Mouse (Mus musculus): ENCODE data around the gene Fbxo46.
A peak's percentile ranks its signal among the peaks of the same experiment; 100 is the strongest.

Fbxo46 gene

GRCm38 (mm10) chr7:19093174-19093521 is 26.5 kb upstream of the Fbxo46 start:
- peak; percentile 84 to 90 for DNase-seq (ENCODE audit: low spot score in 2 of 2)

DNA sequence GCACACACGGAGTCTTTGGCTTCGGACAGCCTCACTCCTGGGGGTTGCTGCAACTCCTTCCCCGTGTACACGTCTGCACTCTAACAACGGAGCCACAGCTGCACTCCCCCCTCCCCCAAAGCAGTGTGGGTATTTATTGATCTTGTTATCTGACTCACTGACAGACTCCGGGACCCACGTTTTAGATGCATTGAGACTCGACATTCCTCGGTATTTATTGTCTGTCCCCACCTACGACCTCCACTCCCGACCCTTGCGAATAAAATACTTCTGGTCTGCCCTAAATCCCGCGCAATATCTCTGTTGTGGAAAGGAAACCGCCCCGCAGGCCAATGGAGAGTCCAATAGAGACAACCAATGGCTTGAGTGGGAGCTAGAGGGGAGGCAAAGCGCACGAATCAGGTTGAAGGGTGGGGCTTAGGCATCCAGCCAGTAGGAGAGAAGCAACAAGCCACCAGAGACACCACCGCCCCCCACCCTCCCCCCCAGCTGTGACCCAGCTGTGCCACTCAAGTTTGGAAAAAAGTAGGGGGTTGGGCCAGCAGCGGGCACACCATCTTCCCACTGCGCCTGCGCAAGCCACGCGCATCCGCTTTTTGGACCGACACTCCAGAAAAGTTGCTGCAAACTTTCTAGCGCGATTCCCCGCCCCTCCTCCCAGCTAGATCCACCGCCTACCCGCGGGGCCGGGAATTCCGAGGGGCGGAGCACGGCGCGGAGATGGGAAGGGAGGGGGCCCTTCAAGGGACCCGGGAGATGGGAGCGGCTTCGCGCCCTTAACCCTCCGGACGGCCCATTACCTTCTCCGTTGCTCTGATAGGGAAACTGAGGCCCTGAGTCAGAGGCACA is 25.9 kb upstream of the Fbxo46 start:
- peak; percentile 97 to 98 for DNase-seq (ENCODE audit: low spot score in 2 of 2)

- no peak for DNase-seq (ENCODE audit: low spot score in 2 of 2)
Measured at GRCm38 (mm10) chr7:19094471-19094825, 25.2 kb upstream of the Fbxo46 start, which contains the start of gene Six5. Gene Six5 (plus strand): TSS chr7:19094594.

GRCm38 (mm10) chr7:19094826-19095750 is 24.6 kb upstream of the Fbxo46 start:
- peak in 1 of 2 experiments; percentile 62 for DNase-seq (ENCODE audit: low spot score in 2 of 2)

- DNase-seq (ENCODE audit: low spot score in 2 of 2) = peak; percentile 69 to 86
Measured at GRCm38 (mm10) chr7:19095751-19096110, 23.9 kb upstream of the Fbxo46 start.

DNA sequence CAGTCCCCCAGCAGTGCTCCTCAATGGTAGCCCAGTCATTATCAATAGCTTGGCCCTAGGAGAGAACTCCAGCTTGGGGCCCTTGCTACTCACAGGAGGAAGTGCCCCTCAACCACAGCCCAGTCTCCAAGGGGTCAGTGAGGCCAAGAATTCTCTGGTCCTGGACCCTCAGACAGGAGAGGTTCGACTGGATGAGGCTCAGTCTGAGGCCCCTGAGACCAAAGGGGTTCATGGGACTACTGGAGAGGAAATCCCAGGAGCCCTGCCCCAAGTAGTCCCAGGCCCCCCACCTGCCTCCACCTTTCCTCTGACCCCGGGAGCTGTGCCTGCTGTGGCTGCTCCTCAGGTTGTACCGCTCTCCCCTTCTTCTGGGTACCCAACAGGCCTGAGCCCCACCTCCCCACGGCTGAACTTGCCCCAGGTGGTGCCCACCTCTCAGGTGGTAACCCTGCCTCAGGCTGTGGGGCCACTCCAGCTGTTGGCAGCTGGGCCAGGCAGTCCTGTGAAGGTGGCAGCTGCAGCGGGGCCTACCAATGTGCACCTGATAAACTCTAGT is 23.2 kb upstream of the Fbxo46 start:
- peak in 1 of 2 experiments; percentile 57 for DNase-seq (ENCODE audit: low spot score in 2 of 2)

- peak in 1 of 2 experiments; percentile 55 for DNase-seq (ENCODE audit: low spot score in 2 of 2)
Measured at GRCm38 (mm10) chr7:19097217-19097616, 22.4 kb upstream of the Fbxo46 start.

- no peak for DNase-seq (ENCODE audit: low spot score in 2 of 2)
Measured at GRCm38 (mm10) chr7:19097863-19098262, 21.8 kb upstream of the Fbxo46 start.

- DNase-seq (ENCODE audit: low spot score in 2 of 2) = no peak
Measured at GRCm38 (mm10) chr7:19098811-19099210, 20.8 kb upstream of the Fbxo46 start.

GRCm38 (mm10) chr7:19100290-19100689 is 19.4 kb upstream of the Fbxo46 start:
- no peak for DNase-seq (ENCODE audit: low spot score in 2 of 2)

DNA sequence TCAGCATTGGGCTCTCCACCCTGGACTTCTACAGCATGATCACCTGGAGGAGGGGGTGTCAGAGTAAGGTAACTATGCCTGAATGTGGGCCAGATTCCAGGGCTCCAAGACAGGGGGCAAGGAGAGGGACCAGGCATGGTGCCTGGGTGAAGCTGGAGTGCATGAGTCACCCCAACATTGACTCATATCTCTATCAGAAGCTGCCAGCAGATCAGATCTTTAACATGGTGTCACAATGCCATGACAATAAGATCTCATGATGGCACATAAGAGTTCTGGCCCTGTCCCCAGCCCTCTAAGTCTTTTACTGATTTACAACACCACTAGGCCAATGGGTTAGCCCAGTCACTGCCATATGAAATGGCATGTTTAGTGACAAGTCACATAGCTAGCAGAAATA is 15.9 kb upstream of the Fbxo46 start:
- no peak for DNase-seq (ENCODE audit: low spot score in 2 of 2)

DNA sequence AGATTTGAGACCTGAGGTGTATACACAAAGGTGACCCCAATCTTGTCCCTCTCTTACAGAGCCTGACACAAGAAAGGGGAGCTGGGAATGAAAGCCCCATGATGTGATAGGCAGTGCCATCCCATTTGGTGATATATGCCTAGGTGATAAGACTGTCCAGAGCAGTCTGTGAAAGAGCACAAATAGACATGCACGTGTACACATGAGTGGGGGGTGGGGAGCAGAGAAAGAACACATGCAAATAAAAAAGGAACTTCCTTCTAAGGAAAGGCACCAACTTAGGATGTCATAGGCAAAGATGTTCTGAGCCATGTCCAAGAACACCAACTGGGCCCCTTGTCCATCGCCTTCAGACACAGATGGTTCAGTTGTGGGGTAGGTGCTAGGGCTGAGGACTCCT is 15.2 kb upstream of the Fbxo46 start:
- DNase-seq (ENCODE audit: low spot score in 2 of 2) = no peak

DNA sequence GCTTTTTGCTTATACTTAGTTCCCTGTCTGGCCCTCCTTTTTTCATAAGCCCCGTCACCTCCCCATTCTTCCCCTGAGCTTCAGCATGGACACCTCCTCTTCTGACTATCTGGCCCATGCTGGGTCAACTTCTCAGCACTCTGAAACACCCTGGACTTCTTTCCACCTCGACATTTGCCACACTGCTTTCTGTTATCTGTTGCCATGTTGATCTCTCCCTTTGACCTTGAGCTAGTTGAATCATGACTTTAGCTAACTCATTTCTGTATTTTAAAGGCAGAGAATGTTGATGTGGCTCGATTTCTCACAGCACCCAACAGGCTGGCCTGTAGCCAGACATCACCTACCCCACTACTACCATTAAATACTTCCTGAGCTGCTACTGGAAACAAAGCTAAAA is 12.2 kb upstream of the Fbxo46 start:
- no peak for DNase-seq (ENCODE audit: low spot score in 2 of 2)

GRCm38 (mm10) chr7:19109565-19109964 is 10.1 kb upstream of the Fbxo46 start:
- DNase-seq (ENCODE audit: low spot score in 2 of 2) = no peak

DNA sequence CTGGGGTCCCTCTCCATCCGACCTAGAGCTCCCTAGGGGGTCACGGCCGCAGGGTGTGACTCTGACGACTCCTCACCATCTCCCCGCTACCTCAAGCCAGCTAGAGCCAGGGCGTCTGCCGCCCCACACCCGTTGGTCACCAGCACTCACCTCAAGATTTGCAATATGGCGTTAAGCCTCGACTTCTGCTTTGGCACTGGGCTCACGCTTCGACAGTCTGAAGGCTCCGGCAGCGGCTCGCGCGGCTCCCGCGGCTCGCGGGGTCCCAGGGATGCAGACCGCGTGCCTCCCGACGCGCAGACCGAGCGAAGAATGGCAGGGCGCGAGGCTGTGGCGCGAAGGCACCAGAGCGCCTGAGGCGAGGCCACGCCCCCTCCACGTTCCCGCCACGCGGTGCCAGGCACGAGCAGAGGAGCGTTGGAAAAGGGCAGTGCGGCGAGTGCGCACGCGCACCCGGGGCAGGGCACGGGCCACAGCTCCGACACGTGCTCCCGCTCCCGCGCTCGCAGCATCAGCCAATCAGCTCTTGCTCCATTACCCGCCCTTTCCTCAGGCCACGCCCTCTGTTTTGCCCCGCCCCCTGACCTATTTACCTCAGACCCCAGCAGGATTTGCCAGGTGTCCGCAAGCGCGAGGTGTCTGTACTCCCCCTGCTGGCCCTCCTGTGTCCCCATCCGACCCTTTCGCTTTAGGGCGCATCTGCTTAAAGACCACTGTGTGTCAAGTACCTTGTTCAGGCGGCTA is 1.5 kb upstream of the Fbxo46 start, which contains the start of gene Gm4969:
Gm4969 (minus strand) TSS at position 341 of the 744 bp plus-strand sequence.
- DNase-seq (ENCODE audit: low spot score in 2 of 2) = peak in 1 of 2 experiments; percentile 60

GRCm38 (mm10) chr7:19119083-19119482 is 576 bp upstream of the Fbxo46 start:
- no peak for DNase-seq (ENCODE audit: low spot score in 2 of 2)

DNA sequence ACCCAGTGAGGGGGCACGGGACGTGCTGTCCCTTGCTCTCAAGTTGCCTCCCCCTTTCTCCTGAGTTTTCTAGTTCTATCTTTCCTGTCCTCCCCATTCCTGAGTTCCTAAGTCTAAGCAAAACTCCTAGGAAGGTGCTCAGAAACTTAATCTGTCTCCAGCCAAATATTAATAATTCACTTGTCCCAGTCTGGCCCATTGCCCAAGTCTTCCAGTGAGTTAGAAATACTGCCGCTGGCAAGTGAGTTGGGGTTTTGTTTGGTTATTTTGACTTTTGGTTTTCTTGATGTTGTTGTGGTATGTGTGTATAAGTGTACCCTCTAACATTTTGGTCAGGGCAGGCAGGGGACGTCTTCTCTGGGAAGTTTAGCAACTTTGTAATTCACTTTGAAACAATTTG is 2.0 kb downstream of the Fbxo46 start:
- DNase-seq (ENCODE audit: low spot score in 2 of 2) = no peak

GRCm38 (mm10) chr7:19124713-19125112 is 5.1 kb downstream of the Fbxo46 start:
- DNase-seq (ENCODE audit: low spot score in 2 of 2) = no peak

- DNase-seq (ENCODE audit: low spot score in 2 of 2) = no peak
Measured at GRCm38 (mm10) chr7:19127744-19128143, 8.1 kb downstream of the Fbxo46 start.

DNA sequence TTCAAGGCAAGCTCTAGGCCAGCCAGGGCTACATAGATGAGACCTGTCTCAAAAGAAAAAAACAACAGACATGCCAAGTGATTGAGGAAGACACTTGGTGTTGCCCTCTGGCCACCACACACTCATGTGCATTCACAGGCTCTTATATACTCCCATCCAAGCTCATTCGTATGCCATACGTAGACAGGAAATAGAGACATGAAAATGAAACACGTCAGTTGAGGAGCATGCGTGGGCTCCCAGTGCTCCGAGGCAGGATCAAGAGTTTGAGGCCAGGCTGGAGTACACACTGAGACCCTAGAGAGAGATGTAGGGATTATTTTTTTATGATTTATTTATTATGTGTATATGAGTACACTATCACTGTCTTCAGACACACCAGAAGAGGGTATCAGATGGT is 9.7 kb downstream of the Fbxo46 start:
- no peak for DNase-seq (ENCODE audit: low spot score in 2 of 2)

DNA sequence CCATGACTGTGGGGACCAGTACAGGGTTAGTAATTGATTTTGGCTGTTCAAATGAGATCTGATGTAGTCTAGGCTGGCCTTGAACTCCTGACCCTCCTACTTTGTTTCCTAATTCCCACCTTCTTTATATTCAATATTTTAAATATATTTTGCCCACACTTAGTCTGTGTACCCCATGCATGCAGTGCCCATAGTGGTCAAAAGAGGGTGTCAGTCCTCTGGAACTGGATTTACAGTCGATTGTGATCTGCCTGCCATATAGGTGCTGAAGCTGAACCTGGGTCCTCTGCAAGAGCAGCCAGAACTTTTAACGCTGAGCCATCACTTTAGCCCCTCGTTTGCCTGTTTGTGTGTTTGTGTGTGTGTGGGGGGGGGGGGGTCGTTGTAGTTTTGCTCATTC is 11.0 kb downstream of the Fbxo46 start:
- no peak for DNase-seq (ENCODE audit: low spot score in 2 of 2)

All from urinary bladder, postnatal 4 days (tissue).